Mouse (Mus musculus) myocyte (in vitro differentiated cells): Measurements from ENCODE around the gene Bcr. TPM values are rescaled to one million over a fixed set of nuclear protein-coding genes. Genes with fewer than 3 reads are reported as not detected.

Experiments used
- H3K27me3 ChIP-seq: one replicate; pipeline ENCODE4 v1.6.1; 2011; ENCODE audit not compliant: control insufficient read depth, insufficient read depth, insufficient read length
- H3K36me3 ChIP-seq: one replicate; pipeline ENCODE4 v1.6.1; 2011; ENCODE audit not compliant: control insufficient read depth, insufficient read depth
- H3K4me2 ChIP-seq: one replicate; pipeline ENCODE4 v1.6.1; 2011; ENCODE audit warnings: low read depth, control low read depth
- H3K4me3 ChIP-seq: one replicate; pipeline ENCODE4 v1.5.1; 2011; ENCODE audit warnings: mild to moderate bottlenecking, control low read depth, moderate library complexity
- H3K79me2 ChIP-seq: one replicate; pipeline ENCODE4 v1.6.1; 2011; ENCODE audit not compliant: control insufficient read depth, insufficient read depth
- H3ac ChIP-seq: one replicate; pipeline ENCODE4 v1.6.1; 2011; ENCODE audit not compliant: control insufficient read depth, insufficient read length
- CEBPB ChIP-seq: IDR thresholded peaks from 2 replicates; pipeline ENCODE4 v1.6.1; 2011; ENCODE audit warnings: mild to moderate bottlenecking, moderate library complexity; ENCODE audit not compliant: poor library complexity, insufficient read depth, severe bottlenecking
- E2F4 ChIP-seq: IDR thresholded peaks from one replicate; pipeline ENCODE4 v1.6.1; 2011; ENCODE audit warnings: mild to moderate bottlenecking, control low read depth, moderate library complexity; ENCODE audit not compliant: insufficient read depth
- MAX ChIP-seq: IDR thresholded peaks from one replicate; pipeline ENCODE4 v1.6.1; 2011; ENCODE audit warnings: low read depth, mild to moderate bottlenecking, control low read depth
- MYOD1 ChIP-seq, 3 experiments: IDR thresholded peaks; one replicate each; pipeline ENCODE4 v1.6.1; 2011; ENCODE audit warnings: control low read depth in 2 of 3, low read depth in 2 of 3, mild to moderate bottlenecking in 2 of 3, moderate library complexity in 1 of 3; ENCODE audit not compliant: insufficient read length in 2 of 3, control insufficient read depth in 1 of 3
- MYOG ChIP-seq, 3 experiments: IDR thresholded peaks; one replicate each; pipeline ENCODE4 v1.6.1; 2011; ENCODE audit warnings: control low read depth in 2 of 3, low read depth in 2 of 3, mild to moderate bottlenecking in 2 of 3; ENCODE audit not compliant: insufficient read length in 2 of 3, control insufficient read depth in 1 of 3, insufficient read depth in 1 of 3
- POLR2A ChIP-seq: IDR thresholded peaks from one replicate; pipeline ENCODE4 v1.6.1; 2011; ENCODE audit warnings: low read depth, mild to moderate bottlenecking, control low read depth, moderate library complexity; ENCODE audit not compliant: insufficient read length
- POLR2AphosphoS2 ChIP-seq: IDR thresholded peaks from one replicate; pipeline ENCODE4 v1.6.1; 2011; ENCODE audit warnings: low read depth, control low read depth; ENCODE audit not compliant: insufficient read length
- REST ChIP-seq: IDR thresholded peaks from one replicate; pipeline ENCODE4 v1.6.1; 2011; ENCODE audit warnings: mild to moderate bottlenecking, control low read depth, moderate library complexity; ENCODE audit not compliant: insufficient read depth, insufficient read length
- SRF ChIP-seq: IDR thresholded peaks from one replicate; pipeline ENCODE4 v1.6.1; 2011; ENCODE audit warnings: low read depth; ENCODE audit not compliant: control insufficient read depth, insufficient read length
- TCF12 ChIP-seq: IDR thresholded peaks from one replicate; pipeline ENCODE4 v1.6.1; 2011; ENCODE audit warnings: mild to moderate bottlenecking, control low read depth; ENCODE audit not compliant: poor library complexity, insufficient read depth, severe bottlenecking
- TCF3 ChIP-seq: IDR thresholded peaks from one replicate; pipeline ENCODE4 v1.6.1; 2011; ENCODE audit warnings: low read depth, control low read depth; ENCODE audit not compliant: insufficient read length
- USF1 ChIP-seq: IDR thresholded peaks from one replicate; pipeline ENCODE4 v1.6.1; 2011; ENCODE audit warnings: low read depth, mild to moderate bottlenecking, control low read depth, moderate library complexity
- polyA plus RNA-seq: library from polyadenylated mRNA; unstranded; fragments of >200 nt; fragmentation: generic; extraction: Trizol; gene quantifications from one replicate; pipeline ENCODE4 v1.2.1, GENCODE M21; 2012; ENCODE audit warnings: missing spikeins

The Bcr gene
- polyA plus RNA-seq, 1 experiment, result 16.8 TPM

DNA sequence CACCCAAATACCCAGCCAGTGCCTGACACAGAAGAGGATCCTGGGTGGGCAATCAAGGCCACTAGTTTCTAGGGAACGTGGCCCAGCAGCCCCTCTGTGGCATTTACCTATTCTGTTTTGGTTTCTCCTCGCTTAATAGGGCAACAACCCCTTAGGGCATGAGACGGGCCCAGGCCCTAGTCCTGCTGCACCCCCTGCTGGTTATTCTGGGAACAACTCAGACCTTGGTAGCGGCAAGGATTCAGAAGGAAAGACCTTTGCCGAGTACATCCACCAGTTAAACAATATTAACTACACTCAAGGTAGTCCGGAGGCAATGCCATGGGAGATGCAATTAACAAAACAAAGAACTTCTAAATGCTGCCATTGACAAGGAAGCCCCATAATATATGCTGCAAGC lies 39.3 kb upstream of the Bcr start:
- Histone ChIP-seq H3K4me3 (no peak overlapping the region), H3K79me2 (no peaks in the 10 kb centered on the region), H3K4me2 (no peak overlapping the region), H3K36me3 (no peaks in the 10 kb centered on the region), H3K27me3 (peaks cover 13% of the 10 kb centered on the region), H3ac (no peak overlapping the region)
- TF ChIP-seq MYOG (IDR thresholded peaks at IDR 0.05; ENCODE audit: control insufficient read depth in 1 of 3, insufficient read depth in 1 of 3, insufficient read length in 2 of 3, low read depth in 2 of 3) (no peak), SRF (no peak), USF1 (no peak)

DNA sequence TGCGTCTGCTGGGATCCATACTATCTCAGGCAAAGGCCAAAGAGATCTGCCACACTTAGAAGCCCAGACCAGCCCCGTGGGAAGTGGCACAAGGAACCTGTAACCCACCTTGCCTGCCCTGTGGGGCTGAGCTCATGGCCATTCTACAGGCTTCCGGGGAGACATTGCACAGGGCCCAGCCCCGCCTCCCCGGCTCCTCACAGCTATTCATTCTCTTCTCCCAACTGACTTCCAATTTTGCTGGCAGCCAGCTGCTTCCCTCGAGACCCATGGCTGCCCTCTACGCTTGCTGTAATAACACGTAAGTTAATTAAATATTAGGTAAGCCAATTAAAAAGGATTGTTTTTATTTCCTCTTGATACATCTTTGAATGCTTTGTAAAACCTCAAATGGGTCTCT lies 33.9 kb upstream of the Bcr start:
- no peak overlapping the region for H3K4me2 ChIP-seq

DNA sequence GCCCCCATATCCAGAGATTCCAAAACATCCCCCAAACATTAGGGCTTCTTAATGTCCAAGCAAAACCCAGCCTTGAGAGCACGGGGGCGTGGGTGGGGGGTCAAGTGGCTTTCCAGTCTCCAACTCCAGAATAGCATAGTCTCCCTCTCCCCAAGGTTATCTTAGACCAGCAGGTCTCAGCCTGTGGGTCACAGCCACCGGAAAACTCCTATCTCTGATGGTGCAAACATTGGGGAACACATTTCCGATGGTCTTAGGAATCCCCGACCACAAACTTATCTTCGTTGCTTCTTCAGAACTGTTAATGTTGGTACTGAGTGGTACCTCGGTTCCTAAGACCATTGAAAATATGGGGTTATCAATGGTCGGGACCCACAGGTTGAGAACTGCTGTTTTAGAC lies 31.6 kb upstream of the Bcr start:
- no peaks in the 10 kb centered on the region for H3K36me3 ChIP-seq
- H3K79me2 ChIP-seq, result no peaks in the 10 kb centered on the region
- no peaks in the 10 kb centered on the region for H3K27me3 ChIP-seq
- H3ac ChIP-seq, result no peak overlapping the region
- no peak overlapping the region for H3K4me3 ChIP-seq
- H3K4me2 ChIP-seq, result no peak overlapping the region
- TF ChIP-seq MYOG (IDR thresholded peaks at IDR 0.05; ENCODE audit: control insufficient read depth in 1 of 3, insufficient read depth in 1 of 3, insufficient read length in 2 of 3, low read depth in 2 of 3) (no peak), TCF3 (no peak), POLR2A (no peak), USF1 (no peak), CEBPB (no peak), REST (no peak), SRF (no peak), MYOD1 (IDR thresholded peaks at IDR 0.05; ENCODE audit: control insufficient read depth in 1 of 3, insufficient read length in 2 of 3, low read depth in 2 of 3) (no peak), TCF12 (no peak)

More for the DNA sequence above, 33.9 kb upstream of the Bcr start:
- no peak overlapping the region for H3ac ChIP-seq
- H3K79me2 ChIP-seq, result no peaks in the 10 kb centered on the region
- no peaks in the 10 kb centered on the region for H3K36me3 ChIP-seq
- H3K27me3 ChIP-seq, result no peaks in the 10 kb centered on the region
- no peak for TF ChIP-seq E2F4
- no peak for TF ChIP-seq USF1
- TF ChIP-seq CEBPB, result no peak
- TF ChIP-seq POLR2A, result no peak
- no peak for TF ChIP-seq POLR2AphosphoS2
- TF ChIP-seq TCF12, result no peak
- no peak for TF ChIP-seq REST
- no peak for TF ChIP-seq TCF3
- no peak for TF ChIP-seq MYOD1 (IDR thresholded peaks at IDR 0.05; ENCODE audit: control insufficient read depth in 1 of 3, insufficient read length in 2 of 3, low read depth in 2 of 3)
- TF ChIP-seq MYOG (IDR thresholded peaks at IDR 0.05; ENCODE audit: control insufficient read depth in 1 of 3, insufficient read depth in 1 of 3, insufficient read length in 2 of 3, low read depth in 2 of 3), result no peak
- H3K4me3 ChIP-seq, result no peak overlapping the region

DNA sequence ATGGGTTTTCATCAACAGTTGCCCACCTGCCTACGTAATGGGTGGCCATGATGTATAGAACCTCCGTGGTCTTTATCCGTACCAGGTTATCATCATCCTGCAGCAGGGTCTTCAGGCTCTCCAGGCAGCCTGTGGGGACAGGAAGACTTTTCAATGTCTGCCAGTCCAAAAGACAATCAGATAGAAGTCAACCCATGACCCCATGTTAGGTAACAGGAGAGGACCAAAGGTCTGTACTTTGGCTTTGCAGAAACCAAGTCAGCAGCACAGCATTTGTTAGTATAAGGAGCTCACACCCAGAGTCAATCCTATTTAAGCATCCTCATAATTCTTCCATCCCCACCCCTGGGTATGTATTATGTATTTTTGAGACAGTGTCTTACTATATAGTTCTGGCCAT lies 30.7 kb upstream of the Bcr start:
- TF ChIP-seq TCF3, result no peak
- TF ChIP-seq POLR2A, result no peak
- Histone ChIP-seq H3K27me3 (no peaks in the 10 kb centered on the region), H3ac (no peak overlapping the region)

DNA sequence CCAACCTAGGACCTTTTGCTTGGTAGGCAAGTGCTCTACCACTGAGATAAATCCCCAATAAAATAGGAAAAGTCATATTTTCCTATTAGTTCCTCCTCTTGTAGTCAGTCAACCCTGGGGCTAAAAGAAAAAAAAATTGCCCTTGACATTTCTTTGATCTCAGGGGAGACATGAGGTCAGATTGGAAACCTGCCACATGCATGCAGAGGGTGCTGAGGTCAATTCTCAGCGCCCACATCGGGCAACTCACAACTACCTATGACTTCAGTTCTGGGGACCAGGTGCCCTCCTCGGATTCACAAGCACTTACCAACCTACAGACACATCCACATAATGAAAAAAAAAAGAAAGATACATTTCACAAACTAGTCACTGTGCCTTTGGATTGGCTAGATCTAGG lies 30.2 kb upstream of the Bcr start:
- Histone ChIP-seq H3K4me2 (no peak overlapping the region), H3ac (no peak overlapping the region), H3K27me3 (no peaks in the 10 kb centered on the region), H3K79me2 (no peaks in the 10 kb centered on the region), H3K4me3 (no peak overlapping the region), H3K36me3 (no peaks in the 10 kb centered on the region)
- TF ChIP-seq MYOG (IDR thresholded peaks at IDR 0.05; ENCODE audit: control insufficient read depth in 1 of 3, insufficient read depth in 1 of 3, insufficient read length in 2 of 3, low read depth in 2 of 3), result no peak
- no peak for TF ChIP-seq USF1
- TF ChIP-seq CEBPB, result no peak

More for the DNA sequence above, 30.7 kb upstream of the Bcr start:
- H3K4me2 ChIP-seq, result no peak overlapping the region
- no peak overlapping the region for H3K4me3 ChIP-seq
- no peaks in the 10 kb centered on the region for H3K36me3 ChIP-seq
- no peaks in the 10 kb centered on the region for H3K79me2 ChIP-seq

DNA sequence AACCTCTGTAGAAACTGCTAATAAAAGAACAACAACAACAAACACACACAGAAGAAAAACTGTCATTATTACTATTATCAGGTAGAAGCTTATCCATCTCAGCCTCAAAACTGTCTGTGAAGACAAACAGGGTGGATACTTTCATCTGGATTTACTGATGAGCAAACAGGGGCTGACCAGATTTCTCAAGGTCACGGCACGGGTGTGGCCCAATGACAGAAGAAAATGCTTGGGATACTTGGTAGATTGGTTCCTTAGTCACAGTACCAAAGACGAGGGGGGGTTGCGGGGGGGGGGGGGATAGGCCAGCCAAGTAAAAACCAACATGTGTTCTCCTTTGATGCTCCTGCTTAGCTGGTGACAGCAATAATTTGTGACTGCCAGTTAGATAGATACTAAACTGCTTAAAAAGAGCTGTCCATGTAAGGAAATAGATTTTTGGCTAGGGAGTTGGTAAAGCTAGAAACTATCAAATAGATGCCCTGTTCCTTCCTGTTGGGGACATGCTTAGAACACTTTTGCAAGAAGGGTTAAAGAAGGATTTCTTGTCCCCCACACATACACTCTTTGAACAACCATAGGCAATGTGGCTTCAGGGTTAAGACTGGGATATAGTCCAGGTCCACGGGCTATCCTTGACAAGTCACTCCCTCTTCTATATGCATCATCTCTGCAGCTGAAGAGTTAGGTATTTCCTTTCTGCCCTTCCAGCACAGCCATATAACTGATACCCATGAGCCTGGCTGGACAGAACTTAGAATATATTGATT lies 28.9 kb upstream of the Bcr start:
- H3ac ChIP-seq, result no peak overlapping the region
- no peak for TF ChIP-seq MAX
- no peak for TF ChIP-seq POLR2A
- TF ChIP-seq REST, result no peak
- TF ChIP-seq TCF3, result no peak
- no peak for TF ChIP-seq TCF12
- no peak for TF ChIP-seq SRF
- TF ChIP-seq E2F4, result no peak
- TF ChIP-seq USF1, result no peak
- TF ChIP-seq CEBPB, result no peak

More for the DNA sequence above, 28.9 kb upstream of the Bcr start:
- no peak overlapping the region for H3K4me3 ChIP-seq
- no peaks in the 10 kb centered on the region for H3K79me2 ChIP-seq
- no peak overlapping the region for H3K4me2 ChIP-seq
- H3K27me3 ChIP-seq, result no peaks in the 10 kb centered on the region
- H3K36me3 ChIP-seq, result no peaks in the 10 kb centered on the region
